Mouse (Mus musculus) embryo, embryonic 11 days (tissue): ENCODE measurements around the gene Rnf213.

Experiments used
- DNase-seq: peaks from one replicate; pipeline ENCODE4 v3.0.0-alpha.2; 2015

The Rnf213 gene

DNA sequence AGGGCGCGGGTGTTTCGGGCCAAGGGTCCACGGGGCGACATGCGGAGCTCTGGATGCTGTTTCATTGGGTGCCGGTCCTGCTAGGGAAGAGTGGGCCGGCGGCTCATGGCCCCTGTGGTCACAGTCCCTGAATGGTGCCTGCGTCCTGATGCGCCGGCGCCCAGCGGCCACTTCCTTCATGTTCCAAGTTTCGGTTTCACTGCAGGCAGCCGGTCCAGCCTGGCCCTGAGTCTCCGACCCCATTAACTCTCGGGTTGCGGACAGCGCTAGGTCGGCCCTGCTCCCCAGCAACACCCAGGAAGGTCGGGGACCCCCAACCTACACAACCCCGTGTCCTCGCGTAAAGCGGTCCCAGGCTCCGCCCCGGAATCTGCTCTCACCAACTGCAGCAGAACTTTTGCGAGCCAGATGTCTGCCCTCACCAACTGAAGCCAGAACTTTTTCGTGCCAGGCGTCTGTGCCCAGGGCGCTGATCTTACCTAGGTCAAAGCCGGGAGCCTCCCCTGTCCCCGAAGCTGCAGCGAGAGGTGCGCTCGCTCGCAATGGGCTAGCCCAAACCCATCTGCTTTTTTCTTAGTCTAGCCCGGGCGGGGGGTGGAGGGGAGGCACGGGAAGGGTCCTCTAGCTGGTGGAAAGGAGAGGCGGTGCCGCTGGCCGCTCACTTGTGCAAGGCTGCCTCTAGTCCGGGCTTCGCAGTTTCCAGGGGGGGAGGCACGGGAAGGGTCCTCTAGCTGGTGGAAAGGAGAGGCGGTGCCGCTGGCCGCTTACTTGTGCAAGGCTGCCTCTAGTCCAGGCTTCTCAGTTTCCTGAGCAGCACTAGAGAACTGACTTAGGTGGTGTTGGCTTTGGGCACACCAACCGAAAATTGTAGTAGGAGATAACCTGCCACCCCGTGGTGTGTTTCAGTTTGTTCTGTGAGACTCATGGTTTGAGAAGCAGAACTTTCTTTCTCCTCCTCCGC lies 2.3 kb upstream of the Rnf213 start:
- peak; percentile 55 for DNase-seq

- DNase-seq: no peak
These were observed 1.4 kb upstream of the Rnf213 start for GRCm38 (mm10) chr11:119391386-119392000.

- peak; percentile 48 for DNase-seq
These were observed 792 bp upstream of the Rnf213 start for GRCm38 (mm10) chr11:119392001-119392614.

DNA sequence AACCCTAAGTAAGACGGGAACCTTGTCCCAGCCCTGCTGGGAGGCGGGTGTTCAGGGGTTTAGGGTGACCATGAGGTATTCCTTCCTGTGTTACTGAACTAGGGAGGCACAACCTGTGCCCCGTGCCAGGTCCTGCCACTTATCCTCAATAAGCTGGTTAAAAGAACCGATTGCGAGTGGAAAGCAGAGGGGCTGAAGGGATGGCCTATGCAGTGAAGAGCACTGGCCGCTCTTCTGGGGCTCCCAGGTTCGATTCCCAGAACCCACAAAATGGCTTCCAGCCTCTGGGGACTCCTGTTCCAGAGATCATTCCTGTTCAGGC lies 544 bp downstream of the Rnf213 start:
- no peak for DNase-seq

GRCm38 (mm10) chr11:119394210-119394609 lies 1.3 kb downstream of the Rnf213 start:
- no peak for DNase-seq

DNA sequence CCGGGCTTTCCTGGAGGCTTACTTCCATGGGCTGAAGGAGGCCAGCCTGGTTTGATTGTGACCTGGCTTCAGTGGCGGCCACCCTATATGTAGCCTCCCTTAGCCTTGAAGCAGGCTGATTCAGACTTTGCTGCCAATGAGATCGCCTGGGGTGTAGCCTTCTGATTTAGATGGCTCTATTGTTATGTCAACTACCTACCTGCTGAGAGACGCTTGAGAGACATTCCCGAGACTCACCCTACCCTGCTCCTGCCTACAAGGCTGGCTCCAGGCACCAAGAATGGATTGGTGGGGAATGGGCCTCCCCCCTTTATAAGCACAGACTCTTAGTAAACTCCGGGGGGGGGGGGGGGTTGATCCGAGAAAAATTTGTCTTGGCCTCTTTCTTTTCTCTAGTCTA lies 2.5 kb downstream of the Rnf213 start:
- DNase-seq: no peak

- DNase-seq: no peak
These were observed 3.0 kb downstream of the Rnf213 start for GRCm38 (mm10) chr11:119395931-119396330.

- DNase-seq: no peak
These were observed 3.6 kb downstream of the Rnf213 start for GRCm38 (mm10) chr11:119396461-119396860.

- DNase-seq: no peak
These were observed 9.7 kb downstream of the Rnf213 start for GRCm38 (mm10) chr11:119402501-119403160.

DNA sequence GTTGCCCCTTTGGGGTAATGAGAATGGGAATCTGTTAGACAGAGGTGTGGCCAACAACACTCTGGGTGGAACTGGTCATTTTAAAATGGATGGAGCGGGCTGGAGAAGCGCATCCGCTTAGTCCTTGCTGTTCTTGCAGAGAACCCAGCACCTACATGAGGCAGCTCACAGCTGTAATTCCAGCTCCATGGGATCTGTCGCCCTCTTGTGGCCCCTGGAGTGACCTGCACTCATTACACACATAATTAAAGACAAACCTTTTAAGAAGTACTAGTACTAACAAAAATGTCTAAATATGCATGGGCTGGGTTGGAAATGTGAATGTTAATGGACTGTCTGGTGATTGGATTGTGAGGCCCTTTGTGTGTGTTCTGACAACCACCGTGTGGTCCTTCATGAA lies 11.7 kb downstream of the Rnf213 start:
- DNase-seq: peak; percentile 55

DNA sequence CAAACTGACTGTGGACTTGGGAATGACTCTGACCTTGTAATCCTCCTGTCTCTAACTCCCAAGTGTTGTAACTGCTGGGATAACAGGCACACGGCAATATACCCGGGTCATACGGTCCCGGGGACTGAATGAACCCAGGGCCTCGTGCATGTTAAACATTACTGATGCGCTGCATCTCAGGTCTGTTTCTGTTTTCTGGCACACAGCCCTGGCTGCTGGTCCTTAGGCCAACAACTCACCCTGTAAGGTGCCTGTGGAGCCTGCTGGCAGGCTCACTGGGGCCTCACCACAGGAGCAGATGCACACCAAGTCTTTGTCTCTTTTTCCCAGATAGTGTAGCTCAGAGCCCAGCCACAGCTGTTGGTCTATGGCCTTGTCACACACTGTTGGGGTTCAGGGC lies 14.5 kb downstream of the Rnf213 start:
- no peak for DNase-seq

- DNase-seq: no peak
These were observed 15.1 kb downstream of the Rnf213 start for GRCm38 (mm10) chr11:119407977-119408376.

- DNase-seq: peak; percentile 69
These were observed 26.6 kb downstream of the Rnf213 start for GRCm38 (mm10) chr11:119419327-119420118.

DNA sequence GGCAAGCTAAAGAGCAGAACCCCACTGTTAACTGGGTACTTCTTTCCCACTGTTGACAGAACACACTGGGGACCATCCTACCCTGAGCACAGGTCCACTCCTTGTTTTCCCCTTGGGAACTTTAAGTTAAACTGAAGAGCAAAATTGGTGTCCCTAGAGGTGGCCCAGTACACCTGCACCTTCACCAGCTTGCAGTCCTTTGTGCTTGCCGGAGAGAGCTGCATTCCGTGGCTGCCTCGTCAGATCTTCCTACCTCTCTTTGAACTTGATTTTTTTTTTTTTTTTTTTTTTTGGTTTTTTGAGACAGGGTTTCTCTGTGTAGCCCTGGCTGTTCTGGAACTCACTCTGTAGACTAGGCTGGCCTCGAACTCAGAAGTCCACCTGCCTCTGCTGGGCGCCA lies 27.5 kb downstream of the Rnf213 start:
- DNase-seq: no peak

GRCm38 (mm10) chr11:119427431-119427830 lies 34.5 kb downstream of the Rnf213 start:
- no peak for DNase-seq

- no peak for DNase-seq
These were observed 35.1 kb downstream of the Rnf213 start for GRCm38 (mm10) chr11:119427986-119428385.

DNA sequence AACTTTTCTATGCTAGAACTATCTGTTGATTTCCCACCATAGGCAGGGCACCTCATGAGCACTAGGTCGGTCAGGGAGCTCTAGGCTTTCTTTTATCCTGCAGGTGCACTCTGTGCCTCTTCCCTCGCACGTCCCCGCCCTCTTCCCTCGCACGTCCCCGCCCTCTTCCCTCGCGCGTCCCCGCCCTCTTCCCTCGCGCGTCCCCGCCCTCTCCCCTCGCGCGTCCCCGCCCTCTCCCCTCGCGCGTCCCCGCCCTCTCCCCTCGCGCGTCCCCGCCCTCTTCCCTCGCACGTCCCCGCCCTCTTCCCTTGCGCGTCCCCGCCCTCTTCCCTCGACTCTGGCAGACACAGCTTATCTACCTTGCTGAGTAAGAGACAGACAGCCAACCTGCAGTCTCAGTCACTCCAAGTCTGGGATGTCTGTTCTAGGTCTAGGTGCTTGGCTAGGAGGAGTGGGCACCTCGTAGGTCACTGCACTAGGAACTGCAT lies 35.8 kb downstream of the Rnf213 start:
- DNase-seq: peak; percentile 75

DNA sequence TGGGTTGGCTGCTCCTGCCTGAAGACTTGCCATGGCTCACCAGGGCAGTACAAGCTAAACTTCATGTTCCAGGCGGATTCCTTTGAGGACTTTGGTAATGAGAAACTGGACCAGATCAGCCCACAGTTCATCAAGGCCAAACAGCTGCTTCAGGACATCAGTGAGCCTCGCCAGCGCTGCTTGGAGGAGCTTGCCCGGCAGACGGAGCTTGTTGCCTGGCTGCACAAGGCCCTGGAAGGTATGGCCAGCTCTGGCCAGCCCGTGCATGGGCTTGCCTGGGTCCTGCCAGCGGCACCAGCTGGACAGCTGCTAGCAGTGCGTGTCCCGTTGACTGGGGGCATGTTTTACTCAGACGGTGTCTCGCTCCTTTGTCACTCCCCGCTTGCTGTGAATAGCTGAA lies 38.6 kb downstream of the Rnf213 start:
- DNase-seq: no peak

DNA sequence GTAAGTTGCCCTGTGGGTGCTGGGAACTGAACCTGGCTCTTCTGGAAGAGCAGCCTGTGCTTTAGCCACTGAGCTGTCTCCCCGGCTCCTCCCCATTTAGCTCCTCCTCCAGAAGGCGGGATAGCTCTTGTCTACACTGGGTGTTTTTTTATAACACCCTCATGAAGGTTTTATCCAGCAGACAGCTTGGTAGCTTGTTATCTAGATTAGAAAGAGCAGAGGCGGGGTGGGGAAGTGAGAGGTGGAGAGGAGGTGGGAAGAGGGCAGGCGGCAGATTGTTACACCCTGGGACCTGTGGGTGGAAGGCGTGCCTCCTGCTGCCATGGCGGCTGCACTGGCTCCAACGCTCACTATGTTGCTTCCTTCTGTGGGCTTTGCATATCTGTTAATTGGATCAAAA lies 39.8 kb downstream of the Rnf213 start:
- DNase-seq: no peak

- no peak for DNase-seq
These were observed 41.4 kb downstream of the Rnf213 start for GRCm38 (mm10) chr11:119434316-119434715.

- DNase-seq: peak; percentile 36
These were observed 43.3 kb downstream of the Rnf213 start for GRCm38 (mm10) chr11:119435880-119436872.
